8 mouse cellular contexts compared by ENCODE assay signal in genomic region chr5:132195048-132195533, GRCm38 (mm10).
DNase-seq lines count a peak whose midpoint lies in the region; ATAC-seq lines count a peak whose summit lies in the region.

No protein-coding gene starts in this region.

- H3K27ac ChIP-seq in midbrain, embryonic 14.5 days (replicated peaks; ENCODE audit: low read depth, low read length): no peak overlapping the region

- H3K4me1 ChIP-seq in midbrain, embryonic 14.5 days (ENCODE audit: control insufficient read depth, insufficient read depth, low read length): peaks cover 18% of the 10 kb centered on the region

- no peak for ATAC-seq in midbrain, embryonic 14.5 days (ENCODE audit: low FRiP score, low TSS enrichment)

- H3K4me2 ChIP-seq in midbrain, embryonic 14.5 days (ENCODE audit: low read length): no peak overlapping the region

- no peaks in the 10 kb centered on the region for H3K27me3 ChIP-seq in midbrain, embryonic 14.5 days (ENCODE audit: control insufficient read depth, insufficient read depth, low read length)

- H3K4me3 ChIP-seq in midbrain, embryonic 14.5 days (replicated peaks; ENCODE audit: low read depth, low read length): no peak overlapping the region

- peak; percentile 56 for DNase-seq in brain, adult 2 months (ENCODE audit: low read depth, low spot score)
- peak; percentile 28 for DNase-seq in cerebellum, adult 9-11 months
- peak; percentile 4 for DNase-seq in heart, adult 8-10 months (ENCODE audit: low spot score)
- peak; percentile 71 for DNase-seq in kidney, adult 9 months
- DNase-seq in midbrain, embryonic 14.5 days: peak; percentile 63
- no peak for DNase-seq in right cerebral cortex, adult 18-20 months
- no peak for DNase-seq in urinary bladder, adult 18-20 months (ENCODE audit: low spot score in 2 of 2)
- no peak for DNase-seq in left cerebral cortex, postnatal 14 days (ENCODE audit: low spot score in 2 of 2)

- no peak overlapping the region for H3K9ac ChIP-seq in midbrain, embryonic 14.5 days (replicated peaks; ENCODE audit: low read length)

- intact Hi-C loops in left cerebral cortex, postnatal 14 days (cut with DNase I): no loop called here

- H3K9me3 ChIP-seq in midbrain, embryonic 14.5 days (ENCODE audit: control insufficient read depth, low read length): no peaks in the 10 kb centered on the region

- 35% methylated on average over 6 of the region's 6 CpGs for WGBS in midbrain, embryonic 14.5 days

- no peaks in the 10 kb centered on the region for H3K36me3 ChIP-seq in midbrain, embryonic 14.5 days (ENCODE audit: control insufficient read depth, insufficient read depth, low read length)

Comparison
In these comparisons a context has a peak if more than half of its experiments do, and no peak if none do; other contexts are left out.
1. DNase-seq: peak in brain, adult 2 months (single experiment), cerebellum, adult 9-11 months (single experiment), heart, adult 8-10 months (single experiment), kidney, adult 9 months (single experiment) and midbrain, embryonic 14.5 days (single experiment); none in right cerebral cortex, adult 18-20 months (single experiment), urinary bladder, adult 18-20 months (0 of 2) and left cerebral cortex, postnatal 14 days (0 of 2).